Mouse (Mus musculus) thymus, adult 2 months (tissue): ENCODE measurements around the gene Nr3c2.

Experiments used
- CTCF ChIP-seq: fragments of 200-500 bp; IDR thresholded peaks from 2 replicates; pipeline ENCODE4 v1.5.1; 2012; ENCODE audit warnings: mild to moderate bottlenecking, control low read depth, low read length, moderate library complexity, borderline replicate concordance; ENCODE audit not compliant: control insufficient read depth, poor library complexity, insufficient read depth; ENCODE audit errors: extremely low read depth
- POLR2A ChIP-seq: fragments of 200-500 bp; IDR thresholded peaks from 2 replicates; pipeline ENCODE4 v1.6.1; 2012; ENCODE audit warnings: mild to moderate bottlenecking, low read length, control low read depth, moderate library complexity; ENCODE audit not compliant: control insufficient read depth, poor library complexity, insufficient read depth; ENCODE audit errors: extremely low read depth

DNA sequence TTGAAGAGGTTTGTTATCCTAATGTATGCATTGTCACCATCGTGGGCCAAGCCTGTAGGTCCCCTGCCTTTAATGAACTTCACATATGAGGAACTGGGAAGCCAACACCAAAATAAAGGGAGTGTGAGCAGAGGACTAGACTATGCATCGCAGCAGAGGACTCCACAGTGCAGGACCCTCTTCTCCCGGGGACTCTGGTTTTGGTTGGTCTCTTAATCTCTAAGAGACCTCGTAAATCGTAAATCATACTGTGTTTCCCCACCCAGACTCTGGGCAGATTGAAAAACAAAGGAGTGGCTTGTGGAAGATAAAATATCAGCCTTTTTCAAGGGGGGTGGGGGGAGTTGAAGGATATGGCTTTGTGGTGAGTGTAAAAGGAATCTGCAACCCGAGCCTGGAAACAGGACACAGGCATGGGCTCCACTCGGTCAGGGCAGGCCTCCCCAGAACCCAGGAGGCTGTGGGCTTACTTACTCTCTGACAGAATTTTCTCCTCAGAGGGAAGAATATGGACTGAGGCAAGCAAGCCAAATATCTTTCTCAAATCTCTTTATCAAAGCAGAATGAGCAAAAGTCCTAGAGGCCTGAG, 234.6 kb downstream of the Nr3c2 start:
- no peak for TF ChIP-seq CTCF
- no peak for TF ChIP-seq POLR2A
